In genomic region chr13:13835180-13835579, GRCm38 (mm10) we compare ENCODE assay signal across 9 mouse cellular contexts. TPM values are rescaled to one million over a fixed set of nuclear protein-coding genes. Genes with fewer than 3 reads are reported as not detected.
DNase-seq lines count a peak whose midpoint lies in the region; ATAC-seq and TF ChIP-seq lines count a peak whose summit lies in the region.
"Had no signal": no experiment of that assay in that cellular context is flagged by ENCODE, and none has a peak within 500 bp of the region (broad histone marks: within the 10 kb centered on the region; RNA-seq: fewer than 3 reads in every experiment).

No protein-coding gene starts in this region.

- no peak for ATAC-seq in kidney, embryonic 15.5 days (replicated peaks; ENCODE audit: low FRiP score)
- ATAC-seq in megakaryocyte, adult 5-6 weeks (ENCODE audit: poor library complexity, severe bottlenecking) = no peak

- H3K9ac ChIP-seq in kidney, embryonic 15.5 days = no peak overlapping the region
- H3K9ac ChIP-seq: limb, embryonic 12.5 days had no signal

- 62% methylated on average over 2 of the region's 2 CpGs for WGBS in kidney, adult 2 months
- WGBS in kidney, embryonic 15.5 days = 59% methylated on average over 2 of the region's 2 CpGs

- H3K4me1 ChIP-seq in kidney, adult 2 months (ENCODE audit: control insufficient read depth, insufficient read depth, low read length) = no peaks in the 10 kb centered on the region
- H3K4me1 ChIP-seq in kidney, embryonic 15.5 days = no peaks in the 10 kb centered on the region
- H3K4me1 ChIP-seq: limb, embryonic 12.5 days had no signal

- H3K27ac ChIP-seq in kidney, adult 2 months (ENCODE audit: insufficient read depth, low read depth, low read length) = no peak overlapping the region
- no peak overlapping the region for H3K27ac ChIP-seq in kidney, embryonic 15.5 days
- H3K27ac ChIP-seq: limb, embryonic 12.5 days had no signal

- peak; percentile 35 for TF ChIP-seq CTCF in kidney, adult 2 months (conservative IDR thresholded peaks at IDR 0.05; ENCODE audit: insufficient read depth, insufficient read length, low read depth, low read length)

- no peak overlapping the region for H3K4me3 ChIP-seq in kidney, adult 2 months (ENCODE audit: insufficient read depth, low read depth, low read length)
- H3K4me3 ChIP-seq in kidney, embryonic 15.5 days (replicated peaks) = no peak overlapping the region
- H3K4me3 ChIP-seq: limb, embryonic 12.5 days had no signal

- no peaks in the 10 kb centered on the region for H3K36me3 ChIP-seq in kidney, adult 2 months (ENCODE audit: control insufficient read depth, insufficient read depth, low read length)
- H3K36me3 ChIP-seq in kidney, embryonic 15.5 days = no peaks in the 10 kb centered on the region
- H3K36me3 ChIP-seq: limb, embryonic 12.5 days had no signal

- no peaks in the 10 kb centered on the region; the same call in 1 of the 2 replicates for H3K9me3 ChIP-seq in kidney, embryonic 15.5 days (replicated peaks)

- DNase-seq in kidney, adult 2 months = peak; percentile 18
- DNase-seq in ES-CJ7 (ENCODE audit: low read depth, low spot score) = peak; percentile 55
- DNase-seq in c-Kit-positive CD71-positive TER-119-negative erythroid progenitor cells, embryonic 14.5 days (ENCODE audit: low read depth) = peak; percentile 30
- peak; percentile 13 for DNase-seq in spleen, adult 12 weeks (ENCODE audit: low spot score)
- DNase-seq in neural tube, embryonic 10.5 days (ENCODE audit: extremely low spot score, low spot score) = no peak
- DNase-seq: cerebellum, adult 2 months had no signal

- no peak for TF ChIP-seq POLR2A in kidney, adult 2 months (IDR thresholded peaks at IDR 0.05; ENCODE audit: low read depth, low read length)

- H3K4me2 ChIP-seq in kidney, embryonic 15.5 days = no peak overlapping the region
- H3K4me2 ChIP-seq: limb, embryonic 12.5 days had no signal

- no peaks in the 10 kb centered on the region for H3K27me3 ChIP-seq in kidney, adult 2 months (replicated peaks; ENCODE audit: control insufficient read depth, insufficient read depth, low read length)
- no peaks in the 10 kb centered on the region for H3K27me3 ChIP-seq in kidney, embryonic 15.5 days
- H3K27me3 ChIP-seq: limb, embryonic 12.5 days had no signal

RNA-seq across cellular contexts. Expression of gene Gng4, which starts 51.3 kb away (rescaled TPM):
- 1.4 and 4.5 TPM in 2 replicates for polyA plus RNA-seq in kidney, adult 2 months (2012; rRNA removed)
- polyA plus RNA-seq in kidney, embryonic 15.5 days (2015; fragmentation: Nextera tagmentation; extraction: Ambion mirVana) = 0.64 and 1.4 TPM in 2 replicates
- total RNA-seq in megakaryocyte, adult 5-6 weeks (2015) = not detected in 2 replicates
- not detected in 2 replicates for total RNA-seq in megakaryocyte, adult 5-6 weeks (2017)
